Mouse (Mus musculus): ENCODE data around the gene Gm20870. TPM values are rescaled to one million over a fixed set of nuclear protein-coding genes. Genes with fewer than 3 reads are reported as not detected.
"Not testable (repeated sequence)": the region's sequence is repeated elsewhere in the genome, so short reads cannot be mapped to it uniquely, and the experiment has no call there.

Gene Gm20870
- total RNA-seq (2021): not detected
- long read RNA-seq, experiment 1: 0 reads
- long read RNA-seq, experiment 2: 0 reads

DNA sequence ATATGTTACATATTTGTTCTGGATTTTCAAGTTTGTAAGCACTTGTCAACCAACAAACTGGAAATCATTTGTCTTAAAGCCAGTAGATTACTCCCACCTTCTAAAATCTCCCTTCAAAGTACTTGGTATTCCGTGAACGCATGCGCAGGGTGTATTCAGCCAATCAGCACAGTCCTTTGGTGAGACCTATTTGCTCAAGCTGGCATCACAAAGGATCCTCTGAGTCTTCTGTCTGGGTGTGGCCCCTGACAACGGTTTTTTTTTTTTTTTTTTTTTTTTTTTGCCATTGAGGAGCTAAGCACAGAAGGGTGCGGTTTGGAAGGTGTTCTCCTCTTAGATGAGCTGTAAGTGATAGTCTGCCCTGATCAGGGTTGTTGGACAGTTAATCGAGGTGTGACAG lies at the start of gene Gm20870:
Gene Gm20870, plus strand, starts transcription at position 301 of the 400 bp plus-strand sequence.
- H3K27ac ChIP-seq; H3K4me3 ChIP-seq; DNase-seq (ENCODE audit: low spot score in 2 of 2): not testable (repeated sequence)

Other genes starting within 250 kb of the Gm20870 start
- gene Gm20869, start 222.6 kb upstream of the Gm20870 start, total RNA-seq (2021): not detected